Mouse (Mus musculus): ENCODE data around the gene Armc7. TPM values are rescaled to one million over a fixed set of nuclear protein-coding genes. Genes with fewer than 3 reads are reported as not detected.

Armc7 gene
- total and polyA plus RNA-seq, 2 experiments from 2014 or later: 13.4 to 14.0 TPM

DNA sequence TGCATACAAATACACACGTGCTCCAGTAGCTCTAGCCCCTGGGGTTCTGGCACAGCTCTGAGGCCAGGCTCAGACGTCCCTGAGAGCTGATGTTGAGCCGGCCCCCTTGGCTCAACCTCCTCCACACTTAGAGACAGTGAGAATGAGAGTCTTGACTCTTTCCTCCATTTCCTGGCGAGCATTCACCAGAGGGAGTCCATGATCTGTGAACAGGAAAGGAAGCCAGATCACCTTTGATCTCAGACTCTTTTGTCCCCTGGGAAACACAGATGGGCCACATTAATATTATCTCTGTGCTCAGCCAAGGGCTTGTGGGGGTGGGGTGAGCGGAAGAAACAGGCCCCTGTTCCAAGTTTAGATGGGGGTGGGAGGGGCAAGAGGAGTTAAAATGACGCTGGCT is 18.1 kb upstream of the Armc7 start:
- Histone ChIP-seq H3K36me3 (ENCODE audit: insufficient read depth, low read length) (no peaks in the 10 kb centered on the region), H3K4me2 (ENCODE audit: low read depth, low read length, poor library complexity, severe bottlenecking) (no peak overlapping the region), H3K27ac (ENCODE audit: low read depth, low read length) (no peak overlapping the region), H3K9me3 (ENCODE audit: low read length) (no peaks in the 10 kb centered on the region), H3K4me3 (ENCODE audit: low read depth, low read length) (no peak overlapping the region), H3K9ac (replicated peaks; ENCODE audit: low read length, poor library complexity, severe bottlenecking) (no peak overlapping the region), H3K4me1 (ENCODE audit: insufficient read depth, low read length) (no peaks in the 10 kb centered on the region), H3K27me3 (ENCODE audit: insufficient read depth, low read length) (no peaks in the 10 kb centered on the region)
- DNase-seq (ENCODE audit: low spot score) (no peak), ATAC-seq (ENCODE audit: low FRiP score) (no peak)
- TF ChIP-seq CTCF (IDR thresholded peaks at IDR 0.05): no peak
- WGBS: 32% methylated on average over 6 of the region's 6 CpGs

DNA sequence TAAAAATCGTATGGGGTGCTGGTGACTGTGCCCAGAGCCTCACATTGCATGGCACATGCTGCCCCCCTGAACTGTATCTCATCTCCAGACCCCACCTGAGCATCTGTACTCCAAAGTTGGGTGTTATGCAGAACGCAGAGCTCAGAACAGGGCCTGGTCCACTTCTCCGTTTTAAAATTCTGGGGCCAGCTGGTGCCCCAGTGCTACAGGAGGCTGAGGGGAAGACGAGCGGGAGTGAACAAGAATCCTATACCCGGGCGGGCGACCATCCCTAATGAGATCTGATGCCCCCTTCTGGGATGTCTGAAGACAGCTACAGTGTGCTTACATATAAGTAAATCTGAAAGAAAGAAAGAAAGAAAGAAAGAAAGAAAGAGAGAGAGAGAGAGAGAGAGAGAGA is 14.5 kb upstream of the Armc7 start:
- Histone ChIP-seq H3K27me3 (ENCODE audit: insufficient read depth, low read length) (no peaks in the 10 kb centered on the region), H3K36me3 (ENCODE audit: insufficient read depth, low read length) (no peaks in the 10 kb centered on the region), H3K9me3 (ENCODE audit: low read length) (no peaks in the 10 kb centered on the region), H3K4me1 (ENCODE audit: insufficient read depth, low read length) (no peaks in the 10 kb centered on the region), H3K9ac (replicated peaks; ENCODE audit: low read length, poor library complexity, severe bottlenecking) (no peak overlapping the region), H3K27ac (ENCODE audit: low read depth, low read length) (no peak overlapping the region), H3K4me2 (ENCODE audit: low read depth, low read length, poor library complexity, severe bottlenecking) (no peak overlapping the region), H3K4me3 (ENCODE audit: low read depth, low read length) (no peak overlapping the region)
- DNase-seq (ENCODE audit: low spot score) (no peak), ATAC-seq (ENCODE audit: low FRiP score) (no peak)
- TF ChIP-seq CTCF (IDR thresholded peaks at IDR 0.05): no peak
- WGBS: 16% methylated on average over 8 of the region's 8 CpGs

DNA sequence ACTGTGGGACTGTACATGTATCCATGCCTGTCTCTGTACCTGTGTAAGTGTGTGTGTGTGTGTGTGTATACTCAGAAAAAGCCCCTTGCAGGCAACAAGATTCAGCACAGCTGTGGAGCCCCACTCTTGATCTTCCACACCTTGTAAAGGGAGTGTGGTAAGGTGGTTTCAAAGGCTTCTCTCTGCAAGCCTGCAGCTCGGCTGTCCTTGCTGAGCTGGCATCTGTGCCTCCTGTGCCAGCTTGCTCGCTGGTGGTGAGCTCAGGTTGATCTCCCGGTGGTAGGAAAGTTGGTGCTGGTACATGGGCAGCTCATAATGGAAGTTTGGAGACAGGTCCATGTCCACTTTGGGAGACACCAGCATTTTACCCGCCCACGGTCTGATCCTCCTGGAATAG is 13.6 kb upstream of the Armc7 start:
- no peak overlapping the region for H3K9ac ChIP-seq (replicated peaks; ENCODE audit: low read length, poor library complexity, severe bottlenecking)
- no peaks in the 10 kb centered on the region for H3K9me3 ChIP-seq (ENCODE audit: low read length)
- DNase-seq (ENCODE audit: low spot score): no peak
- no peak overlapping the region for H3K4me3 ChIP-seq (ENCODE audit: low read depth, low read length)
- H3K36me3 ChIP-seq (ENCODE audit: insufficient read depth, low read length): no peaks in the 10 kb centered on the region
- no peak overlapping the region for H3K27ac ChIP-seq (ENCODE audit: low read depth, low read length)
- no peaks in the 10 kb centered on the region for H3K4me1 ChIP-seq (ENCODE audit: insufficient read depth, low read length)
- ATAC-seq (ENCODE audit: low FRiP score): no peak
- no peaks in the 10 kb centered on the region for H3K27me3 ChIP-seq (ENCODE audit: insufficient read depth, low read length)
- no peak overlapping the region for H3K4me2 ChIP-seq (ENCODE audit: low read depth, low read length, poor library complexity, severe bottlenecking)
- WGBS: 76% methylated on average over 5 of the region's 5 CpGs
- no peak for TF ChIP-seq CTCF (IDR thresholded peaks at IDR 0.05)

DNA sequence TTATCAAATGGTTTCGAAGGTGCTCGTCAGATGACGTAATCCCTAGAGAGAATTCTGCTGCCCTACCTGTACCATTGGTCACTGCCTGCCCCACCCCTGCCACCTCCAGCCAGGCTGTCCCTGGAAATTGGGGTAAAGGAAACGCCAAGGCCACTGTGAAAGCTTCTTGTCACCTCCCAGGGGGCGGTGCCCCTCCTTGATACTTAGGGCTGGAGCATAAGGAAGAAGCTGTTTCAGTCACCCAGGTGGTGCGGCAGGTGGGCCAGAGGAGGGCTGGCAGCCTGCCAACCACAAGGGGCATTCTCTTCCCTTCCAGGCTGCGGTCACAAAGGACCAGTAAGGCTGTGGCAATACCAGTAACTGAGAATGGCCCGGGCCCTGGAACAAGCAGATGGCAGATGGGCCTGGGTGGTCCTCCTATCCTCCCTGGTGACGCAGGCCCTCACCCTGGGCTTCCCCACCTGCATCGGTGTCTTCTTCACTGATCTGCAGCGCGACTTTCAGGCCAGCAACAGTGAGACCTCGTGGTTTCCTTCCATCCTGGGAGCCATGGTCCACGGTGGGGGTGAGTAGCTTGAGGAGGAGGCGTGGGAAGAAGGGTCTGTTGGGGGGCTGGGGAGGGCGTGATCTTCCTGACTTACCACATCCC is 13.1 kb upstream of the Armc7 start, which contains the start of gene Slc16a5:
Slc16a5 (plus strand) TSS at position 232 of the 649 bp plus-strand sequence.
- 80% methylated on average over 16 of the region's 16 CpGs for WGBS
- Histone ChIP-seq H3K4me3 (ENCODE audit: low read depth, low read length) (no peak within 1 kb of the TSS), H3K4me2 (ENCODE audit: low read depth, low read length, poor library complexity, severe bottlenecking) (no peak within 1 kb of the TSS), H3K27me3 (ENCODE audit: insufficient read depth, low read length) (no peaks in the 10 kb centered on the region), H3K4me1 (ENCODE audit: insufficient read depth, low read length) (no peaks in the 10 kb centered on the region), H3K9me3 (ENCODE audit: low read length) (no peaks in the 10 kb centered on the region), H3K9ac (replicated peaks; ENCODE audit: low read length, poor library complexity, severe bottlenecking) (no peak within 1 kb of the TSS), H3K27ac (ENCODE audit: low read depth, low read length) (no peak within 1 kb of the TSS), H3K36me3 (ENCODE audit: insufficient read depth, low read length) (no peaks in the 10 kb centered on the region)
- no peak for ATAC-seq (ENCODE audit: low FRiP score)
- no peak for TF ChIP-seq CTCF (IDR thresholded peaks at IDR 0.05)
- DNase-seq (ENCODE audit: low spot score): no peak

DNA sequence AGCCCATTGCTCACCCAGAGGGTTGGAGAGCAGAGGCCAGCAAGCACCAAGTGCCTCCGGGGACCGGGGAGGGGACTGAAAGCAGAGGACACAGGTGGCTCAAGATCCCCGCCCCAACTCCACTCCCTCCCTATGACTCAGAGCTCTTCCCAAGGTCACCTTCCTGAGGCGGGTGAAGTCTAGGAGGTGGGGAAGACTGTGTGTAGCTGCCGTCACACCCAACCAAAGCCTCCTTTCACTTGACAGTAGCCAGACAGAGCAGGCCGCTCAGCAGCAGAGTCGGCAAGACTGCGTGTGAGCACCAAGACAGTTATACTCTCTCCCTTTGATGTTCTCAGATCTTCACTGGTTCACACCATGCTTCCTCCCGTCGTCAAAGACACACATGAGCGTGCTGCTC is 12.1 kb upstream of the Armc7 start:
- no peaks in the 10 kb centered on the region for H3K4me1 ChIP-seq (ENCODE audit: insufficient read depth, low read length)
- no peak for TF ChIP-seq CTCF (IDR thresholded peaks at IDR 0.05)
- DNase-seq (ENCODE audit: low spot score): no peak
- no peak overlapping the region for H3K9ac ChIP-seq (replicated peaks; ENCODE audit: low read length, poor library complexity, severe bottlenecking)
- H3K4me2 ChIP-seq (ENCODE audit: low read depth, low read length, poor library complexity, severe bottlenecking): no peak overlapping the region
- H3K36me3 ChIP-seq (ENCODE audit: insufficient read depth, low read length): no peaks in the 10 kb centered on the region
- no peaks in the 10 kb centered on the region for H3K9me3 ChIP-seq (ENCODE audit: low read length)
- H3K27me3 ChIP-seq (ENCODE audit: insufficient read depth, low read length): no peaks in the 10 kb centered on the region
- H3K27ac ChIP-seq (ENCODE audit: low read depth, low read length): no peak overlapping the region
- H3K4me3 ChIP-seq (ENCODE audit: low read depth, low read length): no peak overlapping the region
- WGBS: 77% methylated on average over 11 of the region's 11 CpGs
- ATAC-seq (ENCODE audit: low FRiP score): no peak

DNA sequence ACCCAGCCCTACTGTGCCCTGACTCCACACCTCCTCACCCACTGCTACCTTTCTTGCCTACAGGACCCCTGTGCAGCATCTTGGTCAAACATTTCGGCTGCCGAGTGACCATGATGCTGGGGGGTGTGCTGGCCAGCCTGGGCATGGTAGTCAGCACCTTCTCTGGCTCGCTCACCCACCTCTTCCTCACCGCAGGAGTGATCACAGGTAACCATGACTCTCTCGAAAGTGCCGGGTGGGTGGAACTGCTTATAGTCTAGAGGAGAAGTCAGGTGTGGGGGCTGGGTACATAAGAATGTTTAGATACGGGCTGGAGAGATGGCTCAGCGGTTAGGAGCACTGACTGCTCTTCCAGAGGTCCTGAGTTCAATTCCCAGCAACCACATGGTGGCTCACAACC is 10.6 kb upstream of the Armc7 start:
- WGBS: 90% methylated on average over 8 of the region's 8 CpGs
- Histone ChIP-seq H3K9ac (replicated peaks; ENCODE audit: low read length, poor library complexity, severe bottlenecking) (no peak overlapping the region), H3K27ac (ENCODE audit: low read depth, low read length) (no peak overlapping the region), H3K36me3 (ENCODE audit: insufficient read depth, low read length) (no peaks in the 10 kb centered on the region), H3K4me2 (ENCODE audit: low read depth, low read length, poor library complexity, severe bottlenecking) (no peak overlapping the region), H3K27me3 (ENCODE audit: insufficient read depth, low read length) (no peaks in the 10 kb centered on the region), H3K4me3 (ENCODE audit: low read depth, low read length) (no peak overlapping the region), H3K4me1 (ENCODE audit: insufficient read depth, low read length) (no peaks in the 10 kb centered on the region), H3K9me3 (ENCODE audit: low read length) (no peaks in the 10 kb centered on the region)
- no peak for TF ChIP-seq CTCF (IDR thresholded peaks at IDR 0.05)
- no peak for DNase-seq (ENCODE audit: low spot score)
- ATAC-seq (ENCODE audit: low FRiP score): no peak

Measured in midbrain, postnatal 0 days (tissue).